Mouse (Mus musculus) T-helper 1 cell (primary cell): Measurements from ENCODE around the gene Olfr957.

Experiments
- in situ Hi-C: fragments of 300-600 bp; cut with MboI, MseI; formaldehyde crosslinking; loops from one replicate; pipeline ENCODE4 v1.15.1; 2025; ENCODE audit warnings: high pct_unique_total_duplicates

Gene Olfr957

GRCm38 (mm10) chr9:39515531-39515930, at the start of gene Olfr957:
Gene Olfr957 (minus strand): TSS chr9:39515809.
- in situ Hi-C loops: no loop called here

DNA sequence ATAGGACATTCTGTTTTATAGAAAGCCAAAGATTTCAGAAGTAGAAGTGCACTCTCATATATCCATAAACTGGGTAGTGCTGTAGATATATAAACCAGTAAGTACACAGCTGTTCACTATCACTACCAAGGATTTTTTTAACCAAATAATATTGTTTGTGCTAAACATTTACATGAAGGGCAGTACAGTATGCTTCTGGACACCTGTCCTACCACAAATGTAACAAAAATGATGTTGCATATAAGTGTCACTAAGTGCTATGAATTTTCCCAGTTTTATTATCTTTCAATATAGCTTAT, 42.7 kb upstream of the Olfr957 start:
- in situ Hi-C loops: no loop called here

GRCm38 (mm10) chr9:39557529-39558348, 42.1 kb upstream of the Olfr957 start:
- in situ Hi-C loops: no loop called here

- in situ Hi-C loops: no loop called here
Measured at GRCm38 (mm10) chr9:39553946-39554345, 38.3 kb upstream of the Olfr957 start, which contains the start of gene Olfr958. Gene Olfr958 (minus strand): TSS chr9:39554054.

GRCm38 (mm10) chr9:39550806-39551205, 35.2 kb upstream of the Olfr957 start:
- in situ Hi-C loops: no loop called here

DNA sequence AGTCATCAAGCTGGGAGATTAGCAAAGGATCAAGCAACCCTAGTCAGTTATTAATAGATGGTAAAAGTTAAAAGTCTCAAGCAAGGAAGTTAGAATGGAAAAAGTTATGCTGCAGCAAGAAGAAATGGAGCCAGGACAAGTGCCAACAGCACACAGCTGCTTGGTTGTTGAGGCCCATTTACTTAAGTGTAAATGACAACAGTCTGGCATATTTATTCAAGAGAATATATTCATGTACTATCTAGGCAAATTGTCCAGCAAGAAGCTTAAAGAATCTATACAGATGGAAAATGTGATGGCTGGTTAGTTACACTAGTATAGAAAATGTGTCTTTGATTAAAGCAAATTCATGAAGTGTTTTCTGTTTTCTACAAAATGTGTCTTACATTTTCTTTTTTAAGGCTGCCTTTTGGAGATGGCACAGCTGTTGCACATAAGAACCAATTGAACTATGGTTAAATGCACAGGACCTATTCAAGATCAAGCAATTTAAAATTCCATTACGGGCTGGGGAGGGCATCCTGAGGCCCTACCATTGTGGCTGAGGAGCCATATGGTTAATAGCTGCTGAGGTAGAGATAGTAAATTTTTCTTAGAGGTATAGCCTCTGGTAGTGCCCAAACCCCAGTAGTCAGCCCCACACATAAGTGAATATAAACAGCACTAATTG, 8.1 kb upstream of the Olfr957 start:
- in situ Hi-C loops: no loop called here

- in situ Hi-C loops: no loop called here
Measured at GRCm38 (mm10) chr9:39518595-39518994, 3.0 kb upstream of the Olfr957 start.

DNA sequence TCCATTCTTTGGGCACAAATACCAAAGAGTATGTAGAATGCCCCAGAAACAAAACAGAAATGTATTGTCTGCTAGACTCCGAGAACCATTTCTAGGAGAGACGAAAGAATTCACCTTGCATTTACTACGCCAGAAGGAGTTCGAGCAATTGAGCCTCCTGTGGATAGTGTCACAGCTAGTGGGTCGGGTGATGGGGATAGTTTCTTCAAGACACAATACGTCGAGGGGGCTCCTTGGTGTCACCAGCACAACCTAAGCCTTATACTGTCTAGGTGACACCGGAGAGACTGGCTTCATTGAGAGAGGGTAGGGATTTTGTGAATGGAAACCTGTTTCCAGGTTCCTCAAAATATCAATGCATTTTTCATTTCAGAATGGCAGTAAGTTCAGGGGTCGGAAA, 6.2 kb downstream of the Olfr957 start:
- in situ Hi-C loops: no loop called here

DNA sequence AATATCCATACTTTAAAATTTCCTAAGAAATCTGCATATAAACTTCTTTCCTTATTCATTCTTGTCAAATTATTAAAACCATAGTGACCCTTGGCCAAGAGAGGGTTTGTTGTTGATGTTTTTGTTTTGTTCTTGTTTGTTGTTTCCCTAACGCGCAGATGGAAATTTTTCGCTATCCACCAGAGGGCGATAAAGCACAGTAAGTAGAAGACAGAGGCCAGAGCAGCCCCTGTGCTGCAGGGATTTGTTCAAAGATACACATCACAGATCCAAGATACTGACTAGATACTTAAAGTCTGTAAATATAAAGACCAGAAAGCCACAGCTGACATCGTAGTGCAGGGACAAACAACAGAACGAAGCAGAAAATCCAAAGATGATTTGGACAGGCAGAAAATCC, 6.6 kb downstream of the Olfr957 start:
- in situ Hi-C loops: no loop called here

GRCm38 (mm10) chr9:39493895-39494294, 21.7 kb downstream of the Olfr957 start, which contains the start of gene Olfr44:
Gene Olfr44 (minus strand): TSS chr9:39493995.
- in situ Hi-C loops: no loop called here

- in situ Hi-C loops: no loop called here
Measured at GRCm38 (mm10) chr9:39471844-39472243, 43.8 kb downstream of the Olfr957 start, which contains the start of gene Olfr955. Gene Olfr955 (minus strand): TSS chr9:39471944.
